Mouse (Mus musculus): ENCODE data around the gene Sec11a.

Sec11a gene

DNA sequence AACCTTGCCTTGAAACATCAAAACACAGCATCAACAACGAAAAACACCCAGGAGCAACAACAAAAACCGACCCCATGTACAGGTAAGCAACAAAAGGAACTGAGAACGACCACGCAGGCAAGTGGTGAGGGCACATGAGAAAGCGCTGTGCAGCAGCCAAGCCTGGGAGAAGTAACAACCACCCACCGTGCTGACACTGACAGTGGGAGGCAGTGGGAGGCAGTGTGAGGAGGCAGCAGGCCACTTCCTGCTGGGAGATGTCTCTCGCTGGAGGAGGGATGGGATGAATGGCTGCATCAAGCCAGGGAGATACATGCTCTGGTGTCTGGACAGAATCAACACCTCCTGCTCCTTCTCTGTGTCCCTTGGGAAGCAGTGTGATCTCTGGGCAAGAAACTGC, 50.4 kb downstream of the Sec11a start:
- in situ Hi-C loops (cut with MseI, MboI), result no loop called here

DNA sequence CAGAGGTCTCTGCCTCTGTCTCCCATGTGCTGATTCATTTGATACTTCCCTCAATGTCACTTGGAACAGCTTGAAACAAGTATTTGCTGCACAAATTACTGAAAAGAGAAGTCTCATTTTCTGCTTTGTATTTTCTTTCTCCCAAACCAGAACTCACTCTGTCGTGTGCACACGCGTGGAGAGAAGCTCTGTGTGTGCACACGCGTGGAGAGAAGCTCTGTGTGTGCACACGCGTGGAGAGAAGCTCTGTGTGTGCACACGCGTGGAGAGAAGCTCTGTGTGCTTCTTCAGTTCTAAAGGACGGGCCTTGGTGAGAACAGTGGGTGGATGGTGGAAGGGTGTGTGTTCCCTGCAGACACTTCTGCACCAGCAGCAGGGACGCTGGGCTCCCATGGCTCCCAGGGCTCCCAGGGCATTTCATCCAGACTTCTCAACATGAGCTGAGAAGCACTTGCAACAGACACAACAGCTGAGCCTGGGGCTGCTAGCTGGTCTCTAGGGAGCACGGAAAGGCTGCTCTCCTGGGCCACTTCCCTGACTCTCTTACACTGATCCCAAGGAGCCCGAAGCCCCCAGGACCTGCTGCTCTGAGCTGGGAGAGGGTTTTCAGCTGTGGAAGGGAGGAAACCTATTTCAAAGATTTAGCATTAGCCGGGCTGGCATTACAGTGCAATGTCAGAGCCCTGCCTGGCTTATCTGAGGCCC, 52.6 kb downstream of the Sec11a start:
- in situ Hi-C loops (cut with MseI, MboI), result no loop called here

DNA sequence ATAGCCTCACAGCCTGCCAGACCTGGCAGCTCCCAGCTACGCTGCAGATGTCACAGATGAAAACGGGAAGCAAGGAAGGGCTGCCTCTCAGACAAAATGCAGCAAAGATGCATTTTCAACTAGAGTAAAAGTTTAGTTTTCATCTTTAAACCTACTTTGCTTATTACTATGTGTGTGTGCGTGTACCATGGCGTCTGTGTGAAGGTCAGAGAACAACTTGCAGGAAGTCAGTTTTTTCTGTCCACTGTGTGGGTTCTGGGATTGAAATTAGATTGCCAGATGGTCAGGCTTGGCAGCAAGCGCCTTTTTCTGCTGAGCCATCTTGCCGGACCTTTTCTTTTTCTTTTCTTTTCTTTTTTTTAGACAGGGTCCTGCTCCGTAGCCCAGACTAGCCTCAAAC, 53.4 kb downstream of the Sec11a start:
- in situ Hi-C loops (cut with MseI, MboI), result no loop called here

DNA sequence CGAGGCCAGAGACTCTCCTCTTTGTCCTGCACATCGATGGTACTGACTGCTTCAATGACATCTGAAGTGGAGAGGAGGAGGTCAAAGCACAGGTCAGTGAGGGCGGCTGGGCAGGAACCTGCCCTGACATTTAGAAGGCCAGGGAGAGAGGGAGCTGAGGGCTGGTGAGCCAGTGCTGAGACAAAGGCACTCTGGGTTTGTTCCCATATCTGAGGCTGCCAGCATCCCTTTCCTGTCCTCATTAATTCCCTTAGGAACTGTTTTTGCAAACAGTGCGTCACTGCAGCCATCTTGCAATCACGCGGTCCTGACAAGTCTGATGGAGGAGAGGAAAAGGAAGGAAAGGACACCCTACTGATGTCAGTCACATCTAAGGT, 53.8 kb downstream of the Sec11a start:
- in situ Hi-C loops (cut with MseI, MboI), result no loop called here

DNA sequence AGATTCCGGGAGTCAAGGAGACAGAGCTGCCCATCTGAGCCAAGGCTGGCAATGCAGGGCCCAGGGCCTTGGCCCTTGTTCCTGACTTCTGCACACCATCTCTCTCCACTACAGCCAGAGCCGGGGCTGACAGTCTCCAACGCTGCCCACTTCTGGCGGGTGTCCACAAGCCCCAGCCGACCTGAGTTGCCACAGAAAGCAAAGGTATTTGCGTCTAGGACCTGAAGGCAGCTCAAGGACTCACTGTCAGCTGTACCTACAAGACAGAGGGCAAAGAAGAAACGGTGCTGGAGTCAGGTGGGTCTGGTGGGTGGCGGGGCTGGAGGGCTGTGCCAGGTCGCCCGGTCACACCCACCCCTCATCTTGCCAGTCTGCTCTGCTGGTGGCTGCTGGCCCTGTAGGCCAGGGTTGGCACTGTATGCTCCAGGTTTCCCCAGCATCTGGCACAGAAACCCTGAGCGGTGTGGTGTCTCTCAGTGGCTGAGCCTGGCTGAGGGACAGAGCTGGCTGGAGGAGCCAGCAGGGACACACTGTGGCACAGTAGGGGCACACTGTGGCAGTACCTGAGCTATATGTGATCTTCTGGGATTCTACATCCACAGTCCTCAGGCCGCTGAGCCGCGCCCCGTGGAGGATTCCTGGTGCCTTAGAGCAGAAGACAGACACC, 54.4 kb downstream of the Sec11a start:
- in situ Hi-C loops (cut with MseI, MboI), result no loop called here

DNA sequence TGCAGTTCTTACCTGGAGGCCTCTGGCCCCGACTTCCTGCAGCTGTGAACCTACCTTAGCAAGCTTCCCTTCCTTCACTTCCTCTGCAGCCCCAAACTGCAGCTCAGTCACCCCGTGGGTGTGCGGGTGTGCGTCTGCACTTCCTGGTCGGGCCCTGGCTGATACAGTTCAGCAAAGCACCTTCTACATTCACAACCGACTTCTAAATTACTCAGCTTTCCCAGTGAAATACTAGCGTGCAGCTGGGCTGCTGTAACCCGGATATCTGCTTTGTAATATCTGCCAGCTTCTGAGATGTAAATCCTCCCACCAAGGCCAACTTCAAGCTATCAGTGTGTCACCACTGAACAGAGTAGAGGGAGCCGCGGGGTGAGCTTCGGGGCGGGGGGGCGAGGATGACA, 57.7 kb downstream of the Sec11a start:
- in situ Hi-C loops (cut with MseI, MboI), result loop anchor here (10.0 kb wide), 2 partner anchors 175 to 265 kb away; no protein-coding TSS in a partner anchor

DNA sequence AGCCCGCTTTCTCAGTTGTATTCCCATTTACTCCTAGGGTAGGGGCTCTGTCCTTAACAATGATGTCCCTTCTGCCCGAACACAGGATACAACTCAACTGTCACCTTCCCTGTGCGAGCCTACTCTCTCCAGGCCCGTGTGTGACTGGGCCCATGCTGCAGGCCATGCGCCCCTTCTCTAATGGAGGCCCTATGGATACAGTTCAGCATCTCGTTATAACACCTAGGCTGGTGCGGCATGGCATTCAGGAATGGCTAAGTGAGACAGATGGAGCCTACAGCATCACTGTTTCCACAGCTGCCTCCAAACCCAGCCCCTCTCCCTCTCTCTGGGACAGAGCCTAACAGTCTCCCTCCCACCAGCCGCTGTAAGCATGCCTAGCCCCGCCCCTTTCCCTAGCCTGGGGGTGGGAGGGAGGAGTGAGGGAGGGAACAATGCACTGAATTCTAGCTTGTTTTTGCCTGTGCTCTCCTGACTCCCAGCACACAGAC, 58.5 kb downstream of the Sec11a start:
- in situ Hi-C loops (cut with MseI, MboI), result loop anchor here (10.0 kb wide), 2 partner anchors 176 to 266 kb away; no protein-coding TSS in a partner anchor

DNA sequence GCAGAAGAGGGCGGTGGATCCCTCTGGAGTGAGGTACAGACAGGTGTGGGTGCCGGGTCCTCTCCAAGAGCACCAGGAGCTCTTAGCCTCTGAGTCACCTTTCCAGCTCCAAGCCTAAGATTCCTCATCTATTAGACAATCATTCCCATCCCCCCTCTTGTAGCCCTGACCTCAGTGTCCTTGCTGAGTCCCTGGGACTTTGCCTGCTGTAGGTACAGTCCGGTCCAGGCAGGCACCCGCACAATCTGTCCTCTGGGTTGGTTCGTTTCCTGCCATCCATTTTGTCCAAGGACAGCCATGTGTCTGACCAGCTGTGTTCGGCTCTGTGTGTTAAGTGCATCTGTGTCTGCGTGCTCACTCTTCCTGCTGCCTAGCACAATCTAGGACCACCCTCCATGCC, 59.0 kb downstream of the Sec11a start:
- in situ Hi-C loops (cut with MseI, MboI), result loop anchor here (10.0 kb wide), 2 partner anchors 176 to 266 kb away; no protein-coding TSS in a partner anchor

DNA sequence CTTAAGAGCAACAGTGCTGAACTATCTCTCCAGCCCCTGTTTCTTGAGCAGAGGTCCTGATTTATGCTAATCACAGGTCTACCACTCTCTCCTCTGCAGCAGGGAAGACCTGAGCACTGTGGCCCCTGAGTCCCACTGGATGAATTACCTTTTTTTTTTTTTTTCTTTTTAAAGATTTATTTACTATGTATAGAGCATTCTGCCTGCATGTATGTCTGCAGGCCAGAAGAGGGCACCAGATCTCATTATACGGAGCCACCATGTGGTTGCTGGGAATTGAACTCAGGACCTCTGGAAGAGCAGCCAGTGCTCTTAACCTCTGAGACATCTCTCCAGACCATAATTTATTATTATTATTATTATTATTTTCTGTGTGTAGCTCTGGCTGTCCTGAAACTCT, 61.9 kb downstream of the Sec11a start:
- in situ Hi-C loops (cut with MseI, MboI), result loop anchor here (10.0 kb wide), 2 partner anchors 179 to 269 kb away; no protein-coding TSS in a partner anchor

DNA sequence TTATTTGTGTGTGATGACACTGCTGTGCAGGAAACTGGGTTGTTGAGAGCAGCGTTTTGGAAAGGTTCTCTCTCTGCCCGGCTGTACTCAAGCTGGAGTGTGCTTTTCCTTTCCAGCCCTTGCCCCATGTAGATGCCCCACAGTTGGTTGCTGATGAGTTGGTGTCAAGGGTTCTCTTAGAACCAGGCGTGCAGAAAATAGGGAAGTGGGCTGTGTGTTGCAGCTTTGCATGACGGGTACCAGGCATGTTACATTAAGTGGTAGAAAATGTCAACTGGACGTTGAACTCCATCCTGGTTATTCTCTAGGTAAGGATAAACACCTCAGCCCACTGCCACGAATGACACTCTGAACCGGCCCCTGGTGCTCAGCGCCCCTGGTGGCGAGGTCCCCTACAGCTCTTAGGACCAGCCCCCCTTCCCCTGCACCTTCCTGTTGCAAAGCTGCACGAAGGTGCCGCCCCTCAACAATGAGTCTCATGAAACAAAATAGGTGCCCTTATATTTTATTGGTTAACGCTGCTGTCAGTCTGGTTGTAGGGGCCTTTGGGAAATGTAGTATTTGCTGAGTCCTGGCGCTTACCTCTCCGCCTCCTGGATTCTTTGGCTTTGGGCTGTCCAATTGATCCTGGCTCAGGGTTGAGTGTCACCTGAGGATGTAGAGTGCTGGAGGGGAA, 64.6 kb downstream of the Sec11a start:
- in situ Hi-C loops (cut with MseI, MboI), result loop anchor here (10.0 kb wide), 2 partner anchors 182 to 272 kb away; no protein-coding TSS in a partner anchor

DNA sequence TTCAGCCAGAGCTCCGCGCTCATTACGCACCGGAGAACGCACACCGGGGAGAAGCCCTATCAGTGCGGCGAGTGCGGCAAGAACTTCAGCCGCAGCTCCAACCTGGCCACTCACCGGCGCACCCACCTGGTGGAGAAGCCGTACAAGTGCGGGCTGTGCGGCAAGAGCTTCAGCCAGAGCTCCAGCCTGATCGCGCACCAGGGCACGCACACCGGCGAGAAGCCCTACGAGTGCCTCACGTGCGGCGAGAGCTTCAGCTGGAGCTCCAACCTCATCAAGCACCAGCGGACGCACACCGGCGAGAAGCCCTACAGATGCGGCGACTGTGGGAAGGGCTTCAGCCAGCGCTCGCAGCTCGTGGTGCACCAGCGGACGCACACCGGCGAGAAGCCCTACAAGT, 71.9 kb downstream of the Sec11a start:
- in situ Hi-C loops (cut with MseI, MboI), result no loop called here

DNA sequence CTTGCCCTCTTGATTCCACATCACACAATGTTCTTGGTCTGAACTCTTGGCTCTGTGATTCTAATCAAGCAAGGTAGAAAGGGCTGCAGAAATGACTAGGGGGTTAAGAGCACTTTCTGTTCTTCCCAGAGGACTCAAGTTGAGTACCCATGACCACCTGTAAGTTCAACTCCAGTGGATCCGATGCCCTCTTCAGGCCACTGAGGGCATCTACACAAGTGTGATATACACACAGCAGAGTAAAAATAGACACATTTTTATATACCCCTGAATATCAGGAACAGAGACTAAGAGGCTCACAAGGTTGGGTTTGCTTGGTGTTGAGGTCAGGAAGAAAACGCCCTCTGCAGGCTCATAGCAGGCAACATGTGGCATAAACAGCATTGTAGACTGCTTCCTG, 73.9 kb downstream of the Sec11a start:
- in situ Hi-C loops (cut with MseI, MboI), result no loop called here

DNA sequence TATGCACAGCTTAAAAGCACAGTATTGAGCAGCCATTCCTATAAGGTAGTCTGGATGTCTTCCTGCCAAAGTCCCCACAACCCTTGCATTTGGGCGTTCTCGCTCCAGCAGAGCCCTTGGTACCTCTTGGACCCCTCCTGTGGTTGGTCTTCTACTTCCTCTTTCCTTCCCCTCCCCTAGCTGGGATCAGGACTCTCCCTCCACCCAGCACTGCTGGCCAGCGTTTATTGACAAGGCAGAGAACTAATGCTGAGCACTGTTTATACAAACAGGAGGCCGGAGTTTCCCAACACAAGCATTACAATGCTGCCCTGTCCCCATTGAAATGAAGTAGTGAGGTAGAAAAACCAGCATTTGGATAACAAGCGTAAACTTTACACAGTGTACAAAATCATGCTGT, 74.5 kb downstream of the Sec11a start:
- in situ Hi-C loops (cut with MseI, MboI), result no loop called here

DNA sequence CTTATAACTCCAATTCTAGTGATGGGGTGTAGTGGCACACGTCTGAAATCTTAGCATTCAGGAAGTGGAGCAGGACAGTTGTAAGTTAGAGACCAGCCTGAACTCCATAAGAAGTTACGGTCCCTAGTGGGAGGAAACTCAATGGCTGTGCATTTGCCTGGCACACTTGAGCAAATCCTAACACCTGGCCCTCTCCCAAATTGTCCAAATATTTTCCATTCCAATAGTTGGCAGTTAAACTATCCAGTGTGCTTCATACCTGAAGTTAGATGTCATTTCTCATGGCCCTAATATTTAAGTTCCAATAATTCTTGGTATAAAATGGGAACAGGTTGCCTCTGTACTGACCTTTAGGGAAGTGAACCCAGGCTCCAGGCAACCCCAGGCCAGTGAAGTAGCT, 78.9 kb downstream of the Sec11a start:
- in situ Hi-C loops (cut with MseI, MboI), result no loop called here

DNA sequence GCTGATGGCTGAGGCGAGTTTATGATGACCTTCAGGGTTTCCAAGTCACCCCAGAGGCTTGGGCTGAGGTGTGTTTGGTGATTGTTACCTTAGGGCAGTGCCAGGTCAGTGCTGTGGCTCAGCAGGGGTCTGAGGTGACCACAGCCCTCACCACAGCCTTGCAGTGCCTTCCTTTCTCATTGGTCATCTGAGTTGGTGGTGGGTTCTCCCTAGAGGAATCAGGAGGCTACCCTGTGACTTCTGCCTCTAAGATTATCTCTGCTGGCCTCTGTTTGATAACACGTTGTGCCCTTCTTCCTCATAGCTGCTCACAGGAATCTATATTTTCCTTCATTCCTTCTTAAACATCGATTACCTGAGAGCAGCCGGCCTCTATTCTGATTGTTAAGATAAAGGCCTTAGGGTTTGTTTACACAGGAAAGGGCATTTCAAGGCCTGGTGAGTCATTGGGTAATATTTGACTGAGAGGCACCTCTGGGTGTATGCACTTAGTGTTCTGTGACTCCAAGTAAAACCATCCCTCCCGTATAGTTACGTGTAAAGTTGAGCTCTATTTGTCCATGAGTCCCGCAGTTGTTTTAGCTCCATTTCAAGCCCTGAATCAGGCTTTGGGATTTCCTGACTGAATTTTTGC, 80.9 kb downstream of the Sec11a start:
- in situ Hi-C loops (cut with MseI, MboI), result no loop called here

DNA sequence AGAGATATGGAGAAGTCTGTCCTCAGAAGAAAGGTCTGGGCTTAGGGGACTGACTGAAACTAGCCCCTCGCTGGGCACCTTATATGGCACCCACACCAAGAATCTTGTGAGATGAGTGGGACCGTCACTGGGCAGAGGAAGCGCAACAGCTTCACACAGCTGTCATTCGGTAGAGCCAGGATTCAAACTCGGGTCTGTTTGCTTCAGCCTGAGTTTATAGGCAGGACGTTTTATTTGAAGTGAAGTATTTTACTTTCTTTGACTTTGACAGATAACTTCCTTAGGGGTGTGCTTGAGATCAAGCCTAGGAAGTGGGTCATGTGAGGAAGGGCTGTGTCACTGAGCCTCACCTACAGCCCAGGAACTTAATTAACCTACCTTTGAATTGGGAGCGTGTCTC, 82.1 kb downstream of the Sec11a start:
- in situ Hi-C loops (cut with MseI, MboI), result no loop called here

DNA sequence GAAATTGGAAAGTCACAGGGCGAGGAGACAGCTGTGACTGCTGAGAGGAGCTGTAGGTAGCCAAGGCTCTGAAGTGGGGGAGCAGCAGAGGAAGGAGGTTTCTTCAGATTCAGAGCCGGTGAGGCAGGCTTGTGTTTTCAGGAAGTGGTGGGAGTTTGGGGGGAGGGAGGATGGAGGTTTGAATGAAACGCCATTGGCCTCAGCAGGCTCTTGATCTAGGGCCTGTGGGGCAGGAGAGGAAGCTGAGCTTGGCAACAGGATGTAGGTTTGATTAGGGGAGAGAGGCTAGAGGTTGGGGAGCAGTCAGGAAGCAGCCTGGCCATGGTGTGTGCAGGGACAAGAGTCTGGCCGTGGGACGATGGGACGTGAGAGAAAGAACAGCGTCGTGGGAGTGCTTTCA, 82.7 kb downstream of the Sec11a start:
- in situ Hi-C loops (cut with MseI, MboI), result no loop called here

DNA sequence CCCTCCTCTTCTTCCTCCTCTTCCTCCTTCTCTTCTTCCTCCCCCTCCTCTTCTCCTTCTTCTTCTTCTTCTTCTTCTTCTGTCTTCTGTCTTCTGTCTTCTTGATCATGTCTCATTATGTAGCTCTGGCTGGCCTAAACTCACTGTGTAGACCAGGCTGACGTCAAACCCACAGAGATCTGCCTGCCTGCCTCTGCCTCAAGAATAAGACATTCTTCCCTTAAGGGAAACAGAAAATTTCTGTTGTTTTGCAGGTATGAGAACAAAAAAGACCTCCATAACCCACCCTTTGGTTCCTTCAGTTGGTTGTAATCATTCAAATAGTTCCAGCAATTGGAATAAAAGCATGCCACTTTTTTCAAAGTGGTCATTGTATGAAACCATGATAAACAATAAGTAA, 83.4 kb downstream of the Sec11a start:
- in situ Hi-C loops (cut with MseI, MboI), result no loop called here

DNA sequence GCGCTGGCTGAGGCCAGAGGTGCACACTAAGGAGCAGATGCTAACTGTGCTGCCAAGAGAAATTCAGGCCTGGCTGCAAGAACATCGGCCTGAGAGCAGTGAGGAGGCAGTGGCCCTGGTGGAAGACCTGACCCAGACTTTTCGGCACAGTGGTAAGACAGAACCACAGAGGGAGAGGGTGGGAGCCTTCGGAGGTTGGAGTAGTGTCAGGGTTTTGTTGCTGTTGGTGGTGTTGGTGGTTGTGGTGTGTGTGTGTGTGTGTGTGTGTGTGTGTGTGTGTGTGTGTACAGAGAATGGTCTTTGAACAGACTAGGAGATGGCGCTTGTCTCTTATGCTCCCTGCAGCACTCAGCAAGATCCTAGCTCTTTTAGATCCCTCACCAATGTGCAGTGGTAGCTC, 84.1 kb downstream of the Sec11a start:
- in situ Hi-C loops (cut with MseI, MboI), result no loop called here

DNA sequence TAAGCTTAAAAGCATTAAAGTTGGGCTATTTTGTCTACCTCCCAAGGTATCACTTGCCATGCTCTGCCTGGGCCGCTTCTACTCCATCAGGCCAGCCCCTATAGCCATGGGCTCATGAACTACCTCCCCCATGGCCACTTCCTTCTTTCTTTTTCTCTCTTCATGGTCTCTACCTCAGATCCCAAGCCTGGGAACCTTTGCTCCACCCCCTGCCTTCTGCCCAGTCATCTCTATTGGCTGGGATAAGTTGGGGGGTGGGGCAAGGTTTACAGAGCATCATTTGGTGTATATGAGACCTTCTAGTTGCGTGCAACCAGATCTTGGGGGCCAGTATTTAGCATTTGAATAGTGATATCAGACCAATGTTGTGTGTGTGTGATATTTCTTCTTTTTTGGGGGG, 85.1 kb downstream of the Sec11a start:
- in situ Hi-C loops (cut with MseI, MboI), result no loop called here

DNA sequence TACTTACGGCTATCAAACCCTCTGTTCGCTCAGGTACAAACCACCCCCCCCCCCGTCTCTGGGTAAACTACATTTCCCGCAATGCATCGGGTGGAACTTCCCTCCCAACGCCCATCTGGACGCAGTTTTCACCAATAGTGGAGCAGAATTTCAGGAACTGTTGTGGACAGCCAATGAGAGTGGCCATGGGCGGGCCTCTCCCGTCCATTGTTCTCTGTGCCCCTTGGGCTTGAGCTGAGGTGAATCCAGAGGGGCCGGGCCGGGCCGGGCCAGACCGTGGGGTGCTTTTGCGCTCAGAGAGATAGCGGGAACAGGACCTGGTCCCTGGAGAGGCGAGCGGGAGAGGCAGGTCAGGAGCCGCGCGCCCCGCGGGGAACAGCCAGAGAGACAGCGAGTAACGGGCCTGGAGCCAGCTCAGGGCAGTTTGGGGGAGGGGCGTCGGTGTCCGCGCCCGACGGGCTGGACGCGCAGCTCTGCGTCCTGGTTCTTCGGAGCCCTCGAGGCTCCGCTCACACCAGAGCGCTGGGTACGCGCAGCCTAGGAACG, 86.8 kb downstream of the Sec11a start, which contains the start of gene Zscan2:
Zscan2 (plus strand) TSS at position 192 of the 546 bp plus-strand sequence.
- in situ Hi-C loops (cut with MseI, MboI), result no loop called here

DNA sequence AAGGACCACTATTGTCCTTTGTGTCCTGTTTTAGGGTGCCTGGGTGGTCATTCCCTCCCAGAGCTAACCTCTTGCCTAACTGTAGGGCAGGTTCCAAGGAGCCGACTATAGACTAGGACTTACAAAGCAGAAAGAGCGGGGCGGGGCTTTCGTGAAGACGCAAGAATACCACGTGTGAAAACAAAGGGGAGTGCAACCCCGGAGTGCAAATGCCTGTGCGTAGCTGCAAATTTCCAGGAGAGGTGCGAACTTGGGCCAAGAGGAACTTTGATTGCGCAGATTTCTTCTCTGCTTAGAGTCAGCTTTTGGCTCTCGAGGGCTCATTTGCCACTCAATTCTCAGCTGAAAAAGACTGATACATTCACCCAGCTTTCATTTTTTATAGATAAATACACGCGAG, 87.4 kb downstream of the Sec11a start:
- in situ Hi-C loops (cut with MseI, MboI), result no loop called here

All from mouse trophoblast stem cell (cell line).